Mouse (Mus musculus) heart, embryonic 15.5 days (tissue): ENCODE data around the gene Dnajb2. TPM values are rescaled to one million over a fixed set of nuclear protein-coding genes. Genes with fewer than 3 reads are reported as not detected.

Experiments
- ATAC-seq: fragments of 200-750 bp; cut with Nextera tagmentation; replicated peaks from 2 replicates; pipeline ENCODE4 v1.8.0; 2017; ENCODE audit warnings: low read depth, moderate TSS enrichment; ENCODE audit not compliant: insufficient number of reproducible peaks, insufficient read depth, low FRiP score
- H3K27ac ChIP-seq: fragments of 300-500 bp; sonication (generic); 2 replicates; pipeline ENCODE4 v1.5.1; 2015; ENCODE audit warnings: mild to moderate bottlenecking, inconsistent platforms
- H3K27me3 ChIP-seq: fragments of 300-500 bp; sonication (generic); 2 replicates; pipeline ENCODE4 v1.6.1; 2015; ENCODE audit warnings: inconsistent platforms
- H3K36me3 ChIP-seq: fragments of 300-500 bp; sonication (generic); 2 replicates; pipeline ENCODE4 v1.6.1; 2015; ENCODE audit warnings: mild to moderate bottlenecking, inconsistent platforms
- H3K4me1 ChIP-seq: fragments of 300-500 bp; sonication (generic); replicated peaks from 2 replicates; pipeline ENCODE4 v1.6.1; 2015; ENCODE audit warnings: inconsistent platforms
- H3K4me2 ChIP-seq: fragments of 300-500 bp; sonication (generic); 2 replicates; pipeline ENCODE4 v1.6.1; 2015; ENCODE audit warnings: inconsistent platforms, mild to moderate bottlenecking, moderate library complexity
- H3K4me3 ChIP-seq: fragments of 300-500 bp; sonication (generic); 2 replicates; pipeline ENCODE4 v1.5.1; 2015; ENCODE audit warnings: mild to moderate bottlenecking, inconsistent platforms
- H3K9ac ChIP-seq: fragments of 300-500 bp; sonication (generic); 2 replicates; pipeline ENCODE4 v1.6.1; 2015; ENCODE audit warnings: mild to moderate bottlenecking, inconsistent platforms
- H3K9me3 ChIP-seq: fragments of 300-500 bp; sonication (generic); replicated peaks from 2 replicates; pipeline ENCODE4 v1.6.1; 2016; ENCODE audit warnings: inconsistent platforms
- WGBS: fragments of 180-500 bp; shearing (Covaris S2); methylation state at CpG from one replicate; pipeline ENCODE4 v1.1.7; 2015; ENCODE audit warnings: mixed read lengths; 5-methylcytosine and 5-hydroxymethylcytosine counted together
- polyA plus RNA-seq: library from polyadenylated mRNA; unstranded; fragments of >200 nt; fragmentation: Nextera tagmentation; extraction: Ambion mirVana; gene quantifications from 2 replicates; pipeline ENCODE4 v1.2.1, GENCODE M21; 2015

The Dnajb2 gene
- polyA plus RNA-seq, 1 experiment from 2014 or later = 41.4 TPM

DNA sequence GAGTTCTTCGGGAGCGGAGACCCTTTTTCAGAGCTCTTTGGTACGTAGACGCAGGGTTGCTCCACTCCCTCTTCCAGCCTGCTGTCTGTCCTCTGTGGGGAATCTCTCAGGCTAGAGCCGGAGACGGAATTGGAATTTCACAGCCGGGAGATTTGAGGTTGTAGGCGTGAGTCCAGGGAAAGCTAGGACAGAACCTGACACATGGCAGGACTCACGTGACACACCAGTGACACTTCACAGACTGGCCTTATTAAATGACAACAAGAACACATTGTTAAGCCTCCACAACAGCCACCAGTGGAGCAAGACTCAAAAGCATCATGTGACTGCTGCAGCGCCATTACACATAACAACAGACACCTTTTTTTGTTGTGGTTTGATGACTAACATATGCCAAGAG, 3.4 kb downstream of the Dnajb2 start:
- ATAC-seq = no peak
- no peak overlapping the region for H3K4me3 ChIP-seq
- H3K36me3 ChIP-seq = peaks cover 26% of the 10 kb centered on the region
- 67% methylated on average over 10 of the region's 10 CpGs for WGBS
- H3K4me1 ChIP-seq = peaks cover 30% of the 10 kb centered on the region
- no peak overlapping the region for H3K9ac ChIP-seq
- H3K9me3 ChIP-seq = no peaks in the 10 kb centered on the region
- H3K27me3 ChIP-seq = no peaks in the 10 kb centered on the region
- H3K4me2 ChIP-seq = no peak overlapping the region
- peak overlapping the region; percentile 56 for H3K27ac ChIP-seq

DNA sequence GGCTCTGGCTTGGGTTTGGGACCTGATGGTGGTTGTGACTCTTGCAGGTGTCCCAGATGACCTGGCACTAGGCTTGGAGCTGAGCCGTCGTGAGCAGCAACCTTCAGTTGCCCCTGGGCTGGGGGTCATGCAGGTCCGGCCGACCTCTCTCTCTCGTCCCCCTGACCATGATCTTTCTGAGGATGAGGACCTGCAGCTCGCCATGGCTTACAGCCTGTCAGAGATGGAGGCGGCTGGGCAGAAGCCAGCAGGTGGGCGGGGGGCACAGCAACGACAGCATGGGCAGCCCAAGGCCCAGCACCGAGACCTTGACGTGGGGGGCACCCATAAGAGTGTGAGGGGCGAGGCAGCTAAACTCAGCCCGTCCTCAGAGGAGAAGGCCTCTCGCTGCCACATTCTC, 7.2 kb downstream of the Dnajb2 start:
- H3K9me3 ChIP-seq = no peaks in the 10 kb centered on the region
- no peak for ATAC-seq
- H3K27ac ChIP-seq = no peak overlapping the region
- WGBS = 87% methylated on average over 14 of the region's 14 CpGs
- H3K4me3 ChIP-seq = no peak overlapping the region
- H3K27me3 ChIP-seq = no peaks in the 10 kb centered on the region
- no peak overlapping the region for H3K4me2 ChIP-seq
- H3K4me1 ChIP-seq = peaks cover 28% of the 10 kb centered on the region
- peaks cover 26% of the 10 kb centered on the region for H3K36me3 ChIP-seq
- no peak overlapping the region for H3K9ac ChIP-seq

DNA sequence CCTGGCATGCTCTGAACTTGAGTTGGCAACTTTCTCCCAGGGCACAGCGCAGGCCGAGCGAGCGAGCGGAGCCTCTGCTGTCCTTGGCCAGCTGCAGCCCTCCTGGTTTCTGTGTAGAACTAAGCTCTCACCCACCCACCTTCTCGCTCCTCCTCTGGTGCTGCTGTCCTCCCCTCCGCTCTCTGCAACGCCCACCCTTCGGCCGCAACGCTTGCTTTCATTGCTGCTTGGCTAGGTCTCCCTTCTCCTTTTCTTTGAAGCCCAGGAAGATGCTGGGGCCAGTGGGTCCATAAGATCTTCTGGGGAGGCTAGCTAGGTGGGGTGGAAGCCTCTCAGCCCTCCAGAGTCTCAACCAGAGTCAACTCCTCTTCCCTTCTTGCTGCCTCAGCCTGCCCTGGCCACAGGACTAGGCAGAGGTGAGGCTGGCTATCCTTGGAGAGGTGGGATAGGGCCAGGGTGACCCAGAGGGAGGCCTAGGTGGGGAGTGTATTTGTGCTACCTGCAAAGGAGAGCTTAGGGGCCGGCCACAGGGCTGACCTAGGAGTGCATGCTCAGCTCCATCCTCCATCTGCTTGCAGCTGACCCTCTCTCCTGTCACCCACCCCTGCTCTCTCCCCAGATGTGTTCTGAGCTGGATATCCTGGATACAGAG, 8.1 kb downstream of the Dnajb2 start:
- WGBS = 92% methylated on average over 12 of the region's 12 CpGs
- Histone ChIP-seq H3K9me3 (no peaks in the 10 kb centered on the region), H3K4me2 (no peak overlapping the region), H3K4me3 (no peak overlapping the region), H3K27me3 (no peaks in the 10 kb centered on the region), H3K4me1 (peaks cover 29% of the 10 kb centered on the region), H3K27ac (no peak overlapping the region), H3K9ac (no peak overlapping the region), H3K36me3 (peaks cover 26% of the 10 kb centered on the region)
- no peak for ATAC-seq

DNA sequence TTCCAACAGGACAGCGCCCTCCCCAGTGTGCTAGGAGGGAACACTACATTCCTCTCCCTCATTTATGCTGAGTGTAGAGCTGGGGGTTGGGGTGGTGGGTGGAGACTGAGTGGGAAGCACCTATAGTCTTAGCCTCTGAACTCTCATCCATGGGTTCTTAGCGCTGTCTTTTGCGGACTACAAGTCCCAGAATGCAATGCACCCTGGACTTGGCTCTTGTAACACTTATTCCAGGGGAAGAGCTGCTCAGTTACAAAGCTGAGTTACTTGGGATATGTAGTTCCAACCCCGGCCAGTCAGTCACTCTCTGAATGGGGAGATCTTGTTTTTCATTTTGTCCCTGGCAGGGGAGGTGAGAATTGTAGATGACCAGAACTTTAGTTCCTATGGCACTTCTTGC, 8.6 kb downstream of the Dnajb2 start:
- ATAC-seq = peak; percentile 45; the same call in 1 of the 2 replicates
- WGBS = 22% methylated on average over 4 of the region's 4 CpGs

DNA sequence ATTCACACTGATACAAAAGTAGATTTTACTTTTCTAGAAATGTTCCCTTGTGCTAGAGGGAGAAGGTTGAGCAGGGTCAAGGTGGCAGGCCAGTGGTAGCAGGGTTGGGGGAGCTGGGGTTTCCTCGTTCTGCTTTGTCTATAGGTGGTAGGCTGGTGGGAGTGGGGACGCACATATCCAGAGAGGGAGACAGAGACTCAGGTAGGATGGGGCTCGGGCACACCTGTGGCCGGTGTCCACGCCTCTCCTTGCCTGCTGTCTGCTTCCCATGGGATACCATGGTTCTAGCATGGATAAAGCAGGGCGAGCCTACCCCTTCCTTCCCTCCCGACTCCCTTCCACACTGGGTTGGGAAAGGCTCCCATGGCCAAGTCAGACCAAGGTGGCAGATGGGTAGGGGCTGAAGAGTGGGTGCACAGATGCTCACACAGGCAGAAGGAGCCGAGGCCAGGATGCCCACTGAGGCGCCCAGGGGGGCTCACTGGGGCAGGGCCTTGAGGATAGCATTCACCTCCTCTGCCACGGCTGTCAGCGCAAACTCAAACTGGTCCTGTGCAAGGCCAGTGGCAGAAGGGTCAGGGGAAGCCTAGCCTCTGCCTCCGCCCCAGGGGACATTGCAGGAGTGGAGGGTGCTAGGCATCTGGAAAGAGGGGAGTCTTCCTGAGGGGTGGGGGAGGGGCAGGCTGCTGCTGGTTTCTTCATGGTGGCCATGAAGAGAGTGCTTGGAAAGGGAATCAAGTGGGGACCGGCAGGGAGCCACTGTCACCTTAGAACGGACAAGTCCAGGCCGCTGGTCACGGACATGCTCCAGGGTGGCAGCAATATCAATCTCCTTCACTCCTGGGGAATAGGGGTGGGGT, 11.1 kb downstream of the Dnajb2 start:
- WGBS = 77% methylated on average over 16 of the region's 16 CpGs
- Histone ChIP-seq H3K4me3 (no peak overlapping the region), H3K9ac (peak overlapping the region; percentile 41), H3K9me3 (no peaks in the 10 kb centered on the region), H3K4me1 (peaks cover 37% of the 10 kb centered on the region), H3K27ac (peak overlapping the region; percentile 94), H3K27me3 (no peaks in the 10 kb centered on the region; the same call in 1 of the 2 replicates), H3K36me3 (peaks cover 6% of the 10 kb centered on the region; the same call in 1 of the 2 replicates), H3K4me2 (no peak overlapping the region)
- no peak for ATAC-seq

More for the DNA sequence above, 8.6 kb downstream of the Dnajb2 start:
- Histone ChIP-seq H3K4me2 (no peak overlapping the region), H3K36me3 (peaks cover 20% of the 10 kb centered on the region), H3K4me3 (no peak overlapping the region), H3K9ac (no peak overlapping the region), H3K27ac (no peak overlapping the region), H3K4me1 (peaks cover 30% of the 10 kb centered on the region), H3K9me3 (no peaks in the 10 kb centered on the region), H3K27me3 (no peaks in the 10 kb centered on the region)

DNA sequence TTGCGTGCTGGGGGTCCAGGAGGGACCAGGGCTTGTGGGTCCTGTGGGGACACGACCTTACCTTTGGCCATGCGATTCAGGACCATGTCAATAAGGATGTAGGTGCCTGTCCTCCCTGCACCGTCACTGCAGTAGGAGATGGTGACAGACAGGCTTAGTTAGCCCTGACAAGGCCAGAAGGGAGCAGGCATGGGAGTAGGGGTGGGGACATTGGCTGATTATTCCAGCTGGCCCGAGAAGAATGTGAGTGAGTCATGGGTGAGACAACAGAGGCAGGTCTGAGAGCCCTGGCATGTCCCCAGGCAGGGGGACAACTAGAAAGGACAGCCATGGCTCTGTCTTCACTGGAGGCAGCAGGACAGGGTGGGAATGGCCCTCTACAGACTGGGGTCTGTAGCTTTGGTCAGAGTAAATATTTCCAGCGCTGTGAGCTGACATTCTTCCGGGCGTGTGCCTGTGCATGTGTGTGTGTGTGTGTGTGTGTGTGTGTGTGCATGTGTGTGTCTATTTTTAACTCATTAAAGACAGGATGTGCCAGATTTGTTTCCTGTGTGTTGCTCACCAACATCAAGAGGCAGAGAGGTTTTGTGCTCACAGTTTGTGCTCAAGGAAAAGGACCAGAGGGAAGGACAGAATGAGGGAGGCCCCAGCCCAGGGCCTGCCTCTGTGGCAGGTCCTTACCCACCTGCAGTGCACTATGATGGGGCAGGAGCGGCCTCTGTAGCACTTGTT, 12.0 kb downstream of the Dnajb2 start:
- Histone ChIP-seq H3K36me3 (peaks cover 6% of the 10 kb centered on the region; the same call in 1 of the 2 replicates), H3K4me2 (0 out of 2 replicates have a peak overlapping the region, but pooled peaks have one; percentile 22), H3K4me3 (no peak overlapping the region), H3K27ac (peak overlapping the region; percentile 94), H3K4me1 (peaks cover 37% of the 10 kb centered on the region), H3K9ac (peak overlapping the region; percentile 41), H3K9me3 (no peaks in the 10 kb centered on the region), H3K27me3 (no peaks in the 10 kb centered on the region; the same call in 1 of the 2 replicates)
- peak; percentile 80 for ATAC-seq
- WGBS = 32% methylated on average over 9 of the region's 9 CpGs

DNA sequence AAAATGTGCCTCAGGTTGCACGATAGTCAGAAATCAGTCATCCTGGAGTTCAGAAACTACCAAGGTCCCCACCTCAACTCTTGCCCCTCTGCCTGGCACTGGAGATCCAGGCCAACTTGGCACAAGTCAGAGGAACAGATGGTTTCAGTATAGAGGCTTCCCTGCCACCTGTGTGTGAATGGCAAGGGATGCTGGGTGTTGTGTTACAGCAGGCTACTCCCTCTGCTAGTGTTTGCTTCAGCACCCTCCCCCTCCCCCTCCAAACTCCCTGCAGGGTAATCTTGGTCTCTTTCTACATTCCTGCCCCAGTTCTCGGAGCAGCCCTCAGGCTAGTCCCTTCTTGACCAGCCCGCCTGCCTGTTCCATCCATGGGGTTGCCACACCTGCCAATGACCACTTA, 14.3 kb downstream of the Dnajb2 start:
- no peak overlapping the region for H3K27ac ChIP-seq
- no peak for ATAC-seq
- H3K4me3 ChIP-seq = no peak overlapping the region
- H3K9ac ChIP-seq = no peak overlapping the region
- peaks cover 37% of the 10 kb centered on the region for H3K4me1 ChIP-seq
- no peak overlapping the region for H3K4me2 ChIP-seq
- H3K27me3 ChIP-seq = no peaks in the 10 kb centered on the region; the same call in 1 of the 2 replicates
- no peaks in the 10 kb centered on the region for H3K9me3 ChIP-seq
- no peaks in the 10 kb centered on the region for H3K36me3 ChIP-seq
- WGBS = 70% methylated on average over 3 of the region's 3 CpGs

DNA sequence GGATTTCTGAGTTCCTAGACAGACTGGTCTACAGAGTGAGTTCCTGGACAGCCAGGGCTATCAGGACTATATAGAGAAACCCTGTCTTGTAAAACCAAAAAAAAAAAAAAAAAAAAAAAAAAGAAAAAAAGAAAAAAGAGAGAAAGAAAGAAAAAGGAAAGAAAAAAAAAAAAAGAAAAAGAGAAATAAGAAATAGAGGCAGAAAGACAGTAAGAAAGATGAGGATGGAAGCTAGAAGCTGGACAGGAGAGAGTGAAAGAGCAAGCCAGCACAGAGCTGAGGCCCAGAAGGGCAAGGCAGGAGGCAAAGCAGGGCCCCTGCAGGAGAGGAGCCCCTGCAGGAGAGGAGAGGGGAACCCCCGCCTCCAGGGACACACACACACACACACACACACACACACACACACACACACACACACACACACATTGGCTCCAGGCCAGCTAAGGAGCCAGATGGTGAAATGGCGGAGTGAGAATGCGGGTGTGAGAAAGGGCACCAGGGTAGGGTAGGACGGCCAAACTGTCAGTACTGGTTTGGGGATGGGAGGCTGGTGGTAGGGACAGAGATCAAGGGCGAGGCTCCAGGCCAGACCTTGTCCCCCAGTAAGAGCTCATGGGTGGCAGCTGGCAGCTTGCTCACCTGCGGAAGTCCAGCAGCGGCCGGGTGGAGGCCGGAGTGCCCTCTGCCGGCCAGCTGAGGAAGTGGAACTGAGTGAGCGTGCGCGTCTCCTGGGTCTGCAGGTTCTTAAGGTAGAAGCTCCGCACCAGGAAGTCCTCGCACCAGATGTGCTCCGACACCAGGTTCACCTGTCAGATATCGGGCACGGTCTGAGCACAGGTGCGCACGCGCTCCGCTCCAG, 15.1 kb downstream of the Dnajb2 start:
- peaks cover 37% of the 10 kb centered on the region for H3K4me1 ChIP-seq

DNA sequence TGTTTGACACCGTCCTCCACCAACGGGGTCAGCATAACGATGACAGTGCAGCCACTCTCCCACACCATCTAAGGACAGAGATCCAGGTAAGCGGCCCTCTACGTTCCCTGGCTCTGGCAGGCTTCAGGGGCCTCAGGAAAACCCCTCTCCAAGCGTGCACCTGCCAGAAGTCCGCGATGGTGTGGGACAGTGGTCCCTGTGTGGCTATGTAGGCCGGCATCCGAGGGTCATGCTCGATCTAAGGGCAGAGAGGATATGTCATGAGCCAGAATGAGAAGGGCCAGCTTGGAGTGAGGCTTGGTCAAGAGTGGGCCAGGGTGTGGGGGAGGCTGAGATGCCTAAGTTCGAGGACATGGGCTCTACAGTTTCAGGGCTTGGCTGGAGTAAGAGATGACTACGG, 16.1 kb downstream of the Dnajb2 start:
- H3K27me3 ChIP-seq = no peaks in the 10 kb centered on the region; the same call in 1 of the 2 replicates
- 64% methylated on average over 13 of the region's 13 CpGs for WGBS
- H3K36me3 ChIP-seq = no peaks in the 10 kb centered on the region
- no peak overlapping the region for H3K9ac ChIP-seq
- peaks cover 27% of the 10 kb centered on the region for H3K4me1 ChIP-seq
- H3K9me3 ChIP-seq = no peaks in the 10 kb centered on the region
- no peak overlapping the region for H3K4me3 ChIP-seq
- H3K4me2 ChIP-seq = no peak overlapping the region
- no peak for ATAC-seq
- no peak overlapping the region for H3K27ac ChIP-seq

More for the DNA sequence above, 15.1 kb downstream of the Dnajb2 start:
- Histone ChIP-seq H3K27me3 (no peaks in the 10 kb centered on the region; the same call in 1 of the 2 replicates), H3K9ac (peak overlapping the region; percentile 5; the same call in 1 of the 2 replicates), H3K4me3 (peak overlapping the region; percentile 37), H3K36me3 (no peaks in the 10 kb centered on the region), H3K4me2 (peak overlapping the region; percentile 63), H3K9me3 (no peaks in the 10 kb centered on the region), H3K27ac (no peak overlapping the region)
- 7% methylated on average over 21 of the region's 22 CpGs for WGBS
- ATAC-seq = no peak

DNA sequence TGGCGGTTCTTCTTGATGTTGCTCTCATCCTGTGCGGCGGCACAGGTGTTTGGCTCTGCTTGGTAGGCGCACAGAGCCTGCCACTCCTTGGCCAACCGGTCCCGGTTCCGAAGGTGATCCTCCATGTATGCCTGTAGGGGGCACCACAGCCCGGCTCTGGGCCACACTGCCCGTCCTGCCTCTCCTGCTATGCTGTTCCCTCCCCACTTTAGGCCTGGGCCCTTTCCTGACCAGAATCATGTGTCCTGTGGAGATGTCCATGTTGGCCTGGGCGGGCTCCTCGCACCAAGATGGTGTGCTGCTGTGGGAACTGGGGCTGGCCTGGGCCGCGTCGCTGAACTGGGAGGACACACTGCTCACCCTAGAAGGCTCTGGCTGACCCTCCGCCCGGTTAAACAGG, 16.8 kb downstream of the Dnajb2 start:
- Histone ChIP-seq H3K27ac (no peak overlapping the region), H3K4me2 (no peak overlapping the region), H3K9me3 (no peaks in the 10 kb centered on the region), H3K36me3 (no peaks in the 10 kb centered on the region), H3K27me3 (no peaks in the 10 kb centered on the region; the same call in 1 of the 2 replicates), H3K9ac (no peak overlapping the region), H3K4me3 (no peak overlapping the region), H3K4me1 (peaks cover 20% of the 10 kb centered on the region)
- WGBS = 67% methylated on average over 16 of the region's 16 CpGs
- ATAC-seq = no peak
